Mouse (Mus musculus) C2C12 (cell line): ENCODE measurements around the gene Pcsk5.

Experiments
- CTCF ChIP-seq: IDR thresholded peaks from one replicate; pipeline ENCODE4 v1.5.1; 2011; ENCODE audit not compliant: control insufficient read depth, insufficient read depth, insufficient read length
- MYOD1 ChIP-seq: IDR thresholded peaks from one replicate; pipeline ENCODE4 v1.6.1; 2011; ENCODE audit warnings: low read depth; ENCODE audit not compliant: control insufficient read depth, insufficient read length
- USF1 ChIP-seq: IDR thresholded peaks from one replicate; pipeline ENCODE4 v1.6.1; 2011; ENCODE audit warnings: low read depth, mild to moderate bottlenecking, control low read depth, moderate library complexity

- TF ChIP-seq CTCF (no peak), MYOD1 (no peak), USF1 (no peak)
Observed at GRCm38 (mm10) chr19:17806626-17807025, 30.8 kb downstream of the Pcsk5 start.
